Mouse (Mus musculus) C2C12 (cell line): Measurements from ENCODE around the gene F7. TPM values are rescaled to one million over a fixed set of nuclear protein-coding genes. Genes with fewer than 3 reads are reported as not detected.

Source experiments
- H3K27me3 ChIP-seq: one replicate; pipeline ENCODE4 v1.6.1; 2011; ENCODE audit not compliant: control insufficient read depth, insufficient read depth, insufficient read length
- H3K36me3 ChIP-seq: one replicate; pipeline ENCODE4 v1.6.1; 2011; ENCODE audit not compliant: control insufficient read depth, insufficient read depth
- H3K4me3 ChIP-seq: one replicate; pipeline ENCODE4 v1.5.1; 2011; ENCODE audit warnings: mild to moderate bottlenecking, control low read depth; ENCODE audit not compliant: poor library complexity, insufficient read depth, severe bottlenecking
- H3K79me2 ChIP-seq: one replicate; pipeline ENCODE4 v1.6.1; 2011; ENCODE audit not compliant: control insufficient read depth, insufficient read depth
- H3K79me3 ChIP-seq: one replicate; pipeline ENCODE4 v1.6.1; 2011; ENCODE audit warnings: low read depth, control low read depth
- H3ac ChIP-seq: one replicate; pipeline ENCODE3; 2011; ENCODE audit warnings: low read depth; ENCODE audit not compliant: control insufficient read depth, insufficient read length
- CEBPB ChIP-seq: IDR thresholded peaks from one replicate; pipeline ENCODE4 v1.6.1; 2011; ENCODE audit warnings: low read depth, mild to moderate bottlenecking, control low read depth, moderate library complexity
- CTCF ChIP-seq: IDR thresholded peaks from one replicate; pipeline ENCODE4 v1.5.1; 2011; ENCODE audit not compliant: control insufficient read depth, insufficient read depth, insufficient read length
- FOSL1 ChIP-seq: IDR thresholded peaks from one replicate; pipeline ENCODE4 v1.8.0; 2011; ENCODE audit warnings: mild to moderate bottlenecking, low read length; ENCODE audit not compliant: poor library complexity, insufficient read depth, severe bottlenecking
- MAX ChIP-seq: IDR thresholded peaks from one replicate; pipeline ENCODE4 v1.6.1; 2011; ENCODE audit warnings: mild to moderate bottlenecking, control low read depth
- MYOD1 ChIP-seq: IDR thresholded peaks from one replicate; pipeline ENCODE4 v1.6.1; 2011; ENCODE audit warnings: low read depth; ENCODE audit not compliant: control insufficient read depth, insufficient read length
- MYOG ChIP-seq: IDR thresholded peaks from one replicate; pipeline ENCODE4 v1.6.1; 2011; ENCODE audit not compliant: control insufficient read depth, insufficient read length; ENCODE audit errors: extremely low read depth
- USF1 ChIP-seq: IDR thresholded peaks from one replicate; pipeline ENCODE4 v1.6.1; 2011; ENCODE audit warnings: low read depth, mild to moderate bottlenecking, control low read depth, moderate library complexity
- polyA plus RNA-seq: library from polyadenylated mRNA; unstranded; fragments of >200 nt; fragmentation: generic; extraction: Trizol; gene quantifications from one replicate; pipeline ENCODE4 v1.2.1, GENCODE M21; 2012; ENCODE audit warnings: missing spikeins

Gene F7
- polyA plus RNA-seq, 1 experiment: not detected

GRCm38 (mm10) chr8:13036346-13036812, 10.5 kb downstream of the F7 start:
- Histone ChIP-seq H3K36me3 (no peaks in the 10 kb centered on the region), H3K79me2 (no peaks in the 10 kb centered on the region), H3K4me3 (no peak overlapping the region), H3K27me3 (peaks cover 69% of the 10 kb centered on the region), H3K79me3 (no peaks in the 10 kb centered on the region), H3ac (no peak overlapping the region)
- TF ChIP-seq MAX (no peak), USF1 (no peak), CTCF (no peak), CEBPB (no peak), FOSL1 (no peak), MYOD1 (no peak), MYOG (no peak)

- H3K79me2 ChIP-seq: no peaks in the 10 kb centered on the region
- peaks cover 69% of the 10 kb centered on the region for H3K27me3 ChIP-seq
- H3K79me3 ChIP-seq: no peaks in the 10 kb centered on the region
- TF ChIP-seq MYOD1 (no peak), USF1 (no peak), MYOG (no peak), FOSL1 (no peak), CTCF (no peak), CEBPB (no peak), MAX (no peak)
- no peaks in the 10 kb centered on the region for H3K36me3 ChIP-seq
- H3K4me3 ChIP-seq: no peak within 1 kb of the TSS
- no peak within 1 kb of the TSS for H3ac ChIP-seq
These were observed 11.2 kb downstream of the F7 start, which contains the start of gene F10 for GRCm38 (mm10) chr8:13037015-13037414. F10 (plus strand) TSS chr8:13037308.

- H3K79me2 ChIP-seq: no peaks in the 10 kb centered on the region
- H3ac ChIP-seq: no peak overlapping the region
- H3K27me3 ChIP-seq: peaks cover 70% of the 10 kb centered on the region
- H3K36me3 ChIP-seq: no peaks in the 10 kb centered on the region
- no peaks in the 10 kb centered on the region for H3K79me3 ChIP-seq
- TF ChIP-seq CTCF: no peak
- TF ChIP-seq FOSL1: no peak
- TF ChIP-seq USF1: no peak
- no peak for TF ChIP-seq CEBPB
- TF ChIP-seq MAX: no peak
- TF ChIP-seq MYOD1: no peak
- no peak for TF ChIP-seq MYOG
- no peak overlapping the region for H3K4me3 ChIP-seq
These were observed 11.7 kb downstream of the F7 start for GRCm38 (mm10) chr8:13037569-13037968.

- no peak for TF ChIP-seq MYOD1
- TF ChIP-seq MYOG: no peak
- no peaks in the 10 kb centered on the region for H3K79me2 ChIP-seq
- no peak overlapping the region for H3K4me3 ChIP-seq
- H3K79me3 ChIP-seq: no peaks in the 10 kb centered on the region
- peaks cover 65% of the 10 kb centered on the region for H3K27me3 ChIP-seq
- no peaks in the 10 kb centered on the region for H3K36me3 ChIP-seq
- no peak overlapping the region for H3ac ChIP-seq
These were observed 13.2 kb downstream of the F7 start for GRCm38 (mm10) chr8:13039054-13039453.

GRCm38 (mm10) chr8:13041459-13041858, 15.6 kb downstream of the F7 start:
- Histone ChIP-seq H3K79me2 (no peaks in the 10 kb centered on the region), H3K27me3 (peaks cover 59% of the 10 kb centered on the region), H3K79me3 (no peaks in the 10 kb centered on the region), H3ac (no peak overlapping the region), H3K4me3 (no peak overlapping the region), H3K36me3 (no peaks in the 10 kb centered on the region)
- peak; percentile 54 for TF ChIP-seq USF1
- TF ChIP-seq MYOG: no peak
- no peak for TF ChIP-seq CEBPB
- TF ChIP-seq MYOD1: no peak

GRCm38 (mm10) chr8:13047652-13048051, 21.8 kb downstream of the F7 start:
- Histone ChIP-seq H3K36me3 (no peaks in the 10 kb centered on the region), H3K4me3 (no peak overlapping the region), H3K79me3 (no peaks in the 10 kb centered on the region), H3ac (no peak overlapping the region), H3K27me3 (peaks cover 54% of the 10 kb centered on the region), H3K79me2 (no peaks in the 10 kb centered on the region)
- TF ChIP-seq CEBPB: no peak
- no peak for TF ChIP-seq MYOD1
- TF ChIP-seq USF1: no peak
- TF ChIP-seq CTCF: no peak
- TF ChIP-seq MAX: no peak
- TF ChIP-seq MYOG: no peak
- TF ChIP-seq FOSL1: no peak
